Mouse (Mus musculus): ENCODE data around the gene Ndufa13. TPM values are rescaled to one million over a fixed set of nuclear protein-coding genes. Genes with fewer than 3 reads are reported as not detected.
A peak's percentile ranks its signal among the peaks of the same experiment; 100 is the strongest.

The Ndufa13 gene
- total and polyA plus RNA-seq, 2 experiments from 2014 or later = 91.4 to 269 TPM

DNA sequence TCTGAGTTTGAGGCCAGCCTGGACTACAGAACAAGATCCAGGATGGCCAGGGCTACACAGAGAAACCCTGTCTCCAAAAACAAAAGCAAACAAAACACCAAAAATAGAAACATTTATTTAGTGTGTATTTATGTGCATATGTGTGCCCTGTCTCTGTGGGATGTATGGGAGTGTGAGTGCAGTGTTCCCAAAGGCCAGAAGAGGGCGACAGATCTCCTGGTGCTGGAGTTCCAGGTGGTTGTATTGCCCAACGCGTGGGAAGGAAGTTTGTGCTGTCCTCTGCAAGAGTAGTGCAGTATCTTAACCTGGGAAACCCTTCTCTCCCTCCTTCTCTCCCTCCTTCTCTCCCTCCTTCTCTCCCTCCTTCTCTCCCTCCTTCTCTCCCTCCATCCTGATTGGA is 52.5 kb downstream of the Ndufa13 start:
- no peak overlapping the region for H3K4me3 ChIP-seq (ENCODE audit: low read length)
- H3K27ac ChIP-seq = no peak overlapping the region
- H3K27me3 ChIP-seq (ENCODE audit: insufficient read depth, low read length) = no peaks in the 10 kb centered on the region
- H3K4me1 ChIP-seq (ENCODE audit: insufficient read depth, low read length) = no peaks in the 10 kb centered on the region
- 48% methylated on average over 3 of the region's 3 CpGs for WGBS
- no peak overlapping the region for H3K9ac ChIP-seq (replicated peaks; ENCODE audit: low read length)
- DNase-seq (ENCODE audit: low spot score) (no peak), ATAC-seq (no peak)
- peak; percentile 48 for TF ChIP-seq CTCF (IDR thresholded peaks at IDR 0.05; ENCODE audit: low read depth)
- H3K4me2 ChIP-seq (ENCODE audit: low read depth, low read length) = no peak overlapping the region
- no peaks in the 10 kb centered on the region for H3K9me3 ChIP-seq (ENCODE audit: low read length)
- no peaks in the 10 kb centered on the region for H3K36me3 ChIP-seq (ENCODE audit: insufficient read depth, low read length)

DNA sequence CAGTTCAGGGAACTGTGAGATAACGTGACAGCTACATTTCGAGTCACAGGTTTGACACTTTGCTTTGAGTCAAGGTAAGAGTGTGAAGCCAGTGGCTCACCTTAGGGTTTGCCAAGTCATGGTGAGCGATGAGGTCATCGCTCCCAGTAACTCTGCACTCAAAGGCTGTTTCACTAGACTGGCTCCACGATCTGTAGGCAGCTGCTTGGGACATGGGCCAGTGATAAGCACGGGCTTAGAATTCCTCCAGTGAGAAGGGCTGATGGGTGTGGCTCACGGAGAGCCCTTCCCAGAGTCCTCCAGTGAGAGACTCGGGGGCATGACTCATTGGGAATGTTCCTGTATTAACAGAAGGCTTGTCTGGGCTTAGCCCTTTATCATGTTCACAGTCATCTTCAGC is 53.4 kb downstream of the Ndufa13 start:
- WGBS = 90% methylated on average over 8 of the region's 8 CpGs
- no peak overlapping the region for H3K4me2 ChIP-seq (ENCODE audit: low read depth, low read length)
- H3K4me1 ChIP-seq (ENCODE audit: insufficient read depth, low read length) = no peaks in the 10 kb centered on the region
- H3K27ac ChIP-seq = no peak overlapping the region
- no peaks in the 10 kb centered on the region for H3K27me3 ChIP-seq (ENCODE audit: insufficient read depth, low read length)
- TF ChIP-seq CTCF (IDR thresholded peaks at IDR 0.05; ENCODE audit: low read depth) = no peak
- no peak overlapping the region for H3K4me3 ChIP-seq (ENCODE audit: low read length)
- DNase-seq (ENCODE audit: low spot score) (no peak), ATAC-seq (no peak)
- no peaks in the 10 kb centered on the region for H3K36me3 ChIP-seq (ENCODE audit: insufficient read depth, low read length)
- H3K9ac ChIP-seq (replicated peaks; ENCODE audit: low read length) = no peak overlapping the region
- H3K9me3 ChIP-seq (ENCODE audit: low read length) = no peaks in the 10 kb centered on the region

DNA sequence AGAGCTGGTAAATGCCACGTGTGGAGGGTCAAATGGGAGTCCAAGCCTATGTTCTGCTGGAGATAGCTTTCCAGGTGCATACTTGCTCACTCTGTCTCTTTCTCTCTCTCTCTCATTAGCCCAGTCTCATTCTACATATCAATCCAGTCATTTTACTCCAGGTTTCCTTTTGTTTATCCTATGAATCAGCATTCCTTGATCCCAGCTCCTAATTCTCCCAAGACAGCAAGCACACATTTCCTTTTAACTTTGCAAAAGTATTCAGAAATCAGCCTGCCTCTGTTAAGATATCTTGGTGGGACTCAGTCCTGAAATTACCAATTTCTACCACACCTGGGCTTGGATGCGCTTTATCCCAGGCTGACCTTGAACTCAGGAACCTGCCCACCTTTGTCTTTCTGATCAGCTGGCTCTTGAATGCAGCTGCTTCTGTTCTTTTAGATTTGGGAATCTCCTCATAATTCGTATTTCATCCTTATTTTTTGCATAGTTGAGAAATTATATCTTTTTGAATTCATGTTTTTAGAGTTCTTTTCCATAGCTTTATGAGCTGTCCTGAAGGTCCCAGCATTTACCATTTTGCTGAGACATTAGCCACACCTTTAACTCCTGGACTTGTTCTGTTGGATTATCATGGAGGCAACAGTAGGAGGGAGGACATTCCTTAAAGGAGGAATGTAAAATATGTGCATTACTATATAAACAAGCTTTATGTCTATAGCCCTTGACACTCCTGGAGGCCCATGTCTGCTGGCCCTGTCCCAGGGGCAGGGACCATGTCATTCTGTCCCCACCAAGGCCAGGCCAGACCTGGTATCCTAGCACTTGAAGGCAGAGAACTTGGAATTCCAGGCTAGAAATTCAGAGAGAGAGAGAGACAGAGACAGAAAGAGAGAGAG is 54.9 kb downstream of the Ndufa13 start:
- ATAC-seq = no peak
- no peak for TF ChIP-seq CTCF (IDR thresholded peaks at IDR 0.05; ENCODE audit: low read depth)

More for the DNA sequence above, 54.9 kb downstream of the Ndufa13 start:
- DNase-seq (ENCODE audit: low spot score) = no peak
- no peaks in the 10 kb centered on the region for H3K9me3 ChIP-seq (ENCODE audit: low read length)
- H3K27me3 ChIP-seq (ENCODE audit: insufficient read depth, low read length) = no peaks in the 10 kb centered on the region
- H3K4me3 ChIP-seq (ENCODE audit: low read length) = no peak overlapping the region
- no peaks in the 10 kb centered on the region for H3K36me3 ChIP-seq (ENCODE audit: insufficient read depth, low read length)
- H3K4me2 ChIP-seq (ENCODE audit: low read depth, low read length) = no peak overlapping the region
- no peaks in the 10 kb centered on the region for H3K4me1 ChIP-seq (ENCODE audit: insufficient read depth, low read length)
- H3K9ac ChIP-seq (replicated peaks; ENCODE audit: low read length) = no peak overlapping the region
- no peak overlapping the region for H3K27ac ChIP-seq
- WGBS = 80% methylated on average over 3 of the region's 3 CpGs

Other genes starting within 250 kb of the Ndufa13 start
- 3.0 and 6.3 TPM in 2 replicates for gene Zfp964, start 248.1 kb downstream of the Ndufa13 start, total RNA-seq (2014; rRNA removed)
- gene Zfp964, start 248.1 kb downstream of the Ndufa13 start, polyA plus RNA-seq (2015; fragmentation: Nextera tagmentation; extraction: Ambion mirVana) = 0.93 and 1.4 TPM in 2 replicates
- gene Zfp869, start 191.8 kb downstream of the Ndufa13 start, total RNA-seq (2014; rRNA removed) = 9.5 and 16.1 TPM in 2 replicates
- 17.5 and 18.4 TPM in 2 replicates for gene Zfp869, start 191.8 kb downstream of the Ndufa13 start, polyA plus RNA-seq (2015; fragmentation: Nextera tagmentation; extraction: Ambion mirVana)
- gene Zfp963, start 152.6 kb downstream of the Ndufa13 start, total RNA-seq (2014; rRNA removed) = 3.0 and 4.9 TPM in 2 replicates
- 3.7 and 4.8 TPM in 2 replicates for gene Zfp963, start 152.6 kb downstream of the Ndufa13 start, polyA plus RNA-seq (2015; fragmentation: Nextera tagmentation; extraction: Ambion mirVana)
- not detected in 2 replicates for gene Gm20422, start 127.7 kb downstream of the Ndufa13 start, total RNA-seq (2014; rRNA removed)
- 0.34 and 0.61 TPM in 2 replicates for gene Gm20422, start 127.7 kb downstream of the Ndufa13 start, polyA plus RNA-seq (2015; fragmentation: Nextera tagmentation; extraction: Ambion mirVana)
- 85.9 and 93.1 TPM in 2 replicates for gene Atp13a1, start 111.4 kb downstream of the Ndufa13 start, total RNA-seq (2014; rRNA removed)
- gene Atp13a1, start 111.4 kb downstream of the Ndufa13 start, polyA plus RNA-seq (2015; fragmentation: Nextera tagmentation; extraction: Ambion mirVana) = 38.9 and 39.1 TPM in 2 replicates
- gene Zfp866, start 111.4 kb downstream of the Ndufa13 start, total RNA-seq (2014; rRNA removed) = 38.6 and 39.8 TPM in 2 replicates
- gene Zfp866, start 111.4 kb downstream of the Ndufa13 start, polyA plus RNA-seq (2015; fragmentation: Nextera tagmentation; extraction: Ambion mirVana) = 18.5 and 18.6 TPM in 2 replicates
- gene Gmip, start 93.9 kb downstream of the Ndufa13 start, total RNA-seq (2014; rRNA removed) = 28.8 and 42.7 TPM in 2 replicates
- 23.6 and 27.9 TPM in 2 replicates for gene Gmip, start 93.9 kb downstream of the Ndufa13 start, polyA plus RNA-seq (2015; fragmentation: Nextera tagmentation; extraction: Ambion mirVana)
- gene Lpar2, start 80.1 kb downstream of the Ndufa13 start, total RNA-seq (2014; rRNA removed) = 5.2 and 5.4 TPM in 2 replicates
- gene Lpar2, start 80.1 kb downstream of the Ndufa13 start, polyA plus RNA-seq (2015; fragmentation: Nextera tagmentation; extraction: Ambion mirVana) = 0.45 and 0.50 TPM in 2 replicates
- 46.5 and 86.4 TPM in 2 replicates for gene Pbx4, start 70.1 kb downstream of the Ndufa13 start, total RNA-seq (2014; rRNA removed)
- 81.9 and 88.5 TPM in 2 replicates for gene Pbx4, start 70.1 kb downstream of the Ndufa13 start, polyA plus RNA-seq (2015; fragmentation: Nextera tagmentation; extraction: Ambion mirVana)
- gene Cilp2, start 14.9 kb downstream of the Ndufa13 start, total RNA-seq (2014; rRNA removed) = 14.3 and 19.2 TPM in 2 replicates
- 6.9 and 7.2 TPM in 2 replicates for gene Cilp2, start 14.9 kb downstream of the Ndufa13 start, polyA plus RNA-seq (2015; fragmentation: Nextera tagmentation; extraction: Ambion mirVana)
- 1.6 and 1.8 TPM in 2 replicates for gene Tssk6, start 374 bp downstream of the Ndufa13 start, total RNA-seq (2014; rRNA removed)
- 3.7 and 4.3 TPM in 2 replicates for gene Tssk6, start 374 bp downstream of the Ndufa13 start, polyA plus RNA-seq (2015; fragmentation: Nextera tagmentation; extraction: Ambion mirVana)
- gene Yjefn3, start 154 bp upstream of the Ndufa13 start, total RNA-seq (2014; rRNA removed) = 8.4 and 10.7 TPM in 2 replicates
- 13.3 and 13.8 TPM in 2 replicates for gene Yjefn3, start 154 bp upstream of the Ndufa13 start, polyA plus RNA-seq (2015; fragmentation: Nextera tagmentation; extraction: Ambion mirVana)
- 38.4 and 41.9 TPM in 2 replicates for gene Gatad2a, start 93.8 kb upstream of the Ndufa13 start, total RNA-seq (2014; rRNA removed)
- gene Gatad2a, start 93.8 kb upstream of the Ndufa13 start, polyA plus RNA-seq (2015; fragmentation: Nextera tagmentation; extraction: Ambion mirVana) = 23.4 and 23.6 TPM in 2 replicates
- gene Mau2, start 140.2 kb upstream of the Ndufa13 start, total RNA-seq (2014; rRNA removed) = 155 and 172 TPM in 2 replicates
- gene Mau2, start 140.2 kb upstream of the Ndufa13 start, polyA plus RNA-seq (2015; fragmentation: Nextera tagmentation; extraction: Ambion mirVana) = 50.1 and 50.3 TPM in 2 replicates
- 15.1 and 15.4 TPM in 2 replicates for gene Sugp1, start 140.3 kb upstream of the Ndufa13 start, total RNA-seq (2014; rRNA removed)
- gene Sugp1, start 140.3 kb upstream of the Ndufa13 start, polyA plus RNA-seq (2015; fragmentation: Nextera tagmentation; extraction: Ambion mirVana) = 42.9 and 47.1 TPM in 2 replicates
- gene Tm6sf2, start 170.4 kb upstream of the Ndufa13 start, total RNA-seq (2014; rRNA removed) = 0.25 TPM in 1 of 2 replicates, not detected in the other
- gene Tm6sf2, start 170.4 kb upstream of the Ndufa13 start, polyA plus RNA-seq (2015; fragmentation: Nextera tagmentation; extraction: Ambion mirVana) = 0.19 and 0.37 TPM in 2 replicates
- gene Hapln4, start 180.9 kb upstream of the Ndufa13 start, total RNA-seq (2014; rRNA removed) = 2.0 and 4.5 TPM in 2 replicates
- 2.5 and 2.9 TPM in 2 replicates for gene Hapln4, start 180.9 kb upstream of the Ndufa13 start, polyA plus RNA-seq (2015; fragmentation: Nextera tagmentation; extraction: Ambion mirVana)
- 429 and 473 TPM in 2 replicates for gene Ncan, start 218.3 kb upstream of the Ndufa13 start, total RNA-seq (2014; rRNA removed)
- gene Ncan, start 218.3 kb upstream of the Ndufa13 start, polyA plus RNA-seq (2015; fragmentation: Nextera tagmentation; extraction: Ambion mirVana) = 155 and 183 TPM in 2 replicates
- 6.1 and 9.4 TPM in 2 replicates for gene Nr2c2ap, start 228.8 kb upstream of the Ndufa13 start, total RNA-seq (2014; rRNA removed)
- 48.5 and 50.2 TPM in 2 replicates for gene Nr2c2ap, start 228.8 kb upstream of the Ndufa13 start, polyA plus RNA-seq (2015; fragmentation: Nextera tagmentation; extraction: Ambion mirVana)
- gene Rfxank, start 236.6 kb upstream of the Ndufa13 start, total RNA-seq (2014; rRNA removed) = 13.8 and 20.5 TPM in 2 replicates
- 8.4 and 9.7 TPM in 2 replicates for gene Rfxank, start 236.6 kb upstream of the Ndufa13 start, polyA plus RNA-seq (2015; fragmentation: Nextera tagmentation; extraction: Ambion mirVana)
- gene Borcs8, start 236.9 kb upstream of the Ndufa13 start, total RNA-seq (2014; rRNA removed) = 71.4 and 74.0 TPM in 2 replicates
- gene Borcs8, start 236.9 kb upstream of the Ndufa13 start, polyA plus RNA-seq (2015; fragmentation: Nextera tagmentation; extraction: Ambion mirVana) = 47.5 and 55.0 TPM in 2 replicates
- gene Mef2b, start 237.2 kb upstream of the Ndufa13 start, total RNA-seq (2014; rRNA removed) = 0.40 and 0.52 TPM in 2 replicates
- gene Mef2b, start 237.2 kb upstream of the Ndufa13 start, polyA plus RNA-seq (2015; fragmentation: Nextera tagmentation; extraction: Ambion mirVana) = 0.90 and 1.1 TPM in 2 replicates